Mouse (Mus musculus): ENCODE results near the gene Cda.
"Not testable (repeated sequence)": the region's sequence is repeated elsewhere in the genome, so short reads cannot be mapped to it uniquely, and the experiment has no call there.

Cda gene

DNA sequence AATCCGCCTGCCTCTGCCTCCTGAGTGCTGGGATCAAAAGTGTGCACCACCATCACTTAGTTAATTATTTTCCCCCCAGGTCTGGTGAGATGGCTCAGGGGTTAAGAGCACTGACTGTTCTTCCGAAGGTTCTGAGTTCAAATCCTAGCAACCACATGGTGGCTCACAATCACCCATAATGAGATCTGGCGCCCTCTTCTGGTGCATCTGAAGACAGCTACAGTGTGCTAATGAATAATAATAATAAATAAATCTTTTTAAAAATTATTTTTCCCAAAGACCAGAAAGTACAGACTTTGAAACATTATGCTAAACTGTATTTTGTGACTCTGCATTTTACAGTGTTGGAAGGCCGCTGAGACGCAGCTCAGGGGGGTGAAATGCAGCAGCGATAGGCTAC, 32.1 kb downstream of the Cda start:
- DNase-seq (ENCODE audit: low read depth, low spot score), result no peak

GRCm38 (mm10) chr4:138335036-138335435, 32.8 kb downstream of the Cda start:
- no peak for DNase-seq (ENCODE audit: low read depth, low spot score)

DNA sequence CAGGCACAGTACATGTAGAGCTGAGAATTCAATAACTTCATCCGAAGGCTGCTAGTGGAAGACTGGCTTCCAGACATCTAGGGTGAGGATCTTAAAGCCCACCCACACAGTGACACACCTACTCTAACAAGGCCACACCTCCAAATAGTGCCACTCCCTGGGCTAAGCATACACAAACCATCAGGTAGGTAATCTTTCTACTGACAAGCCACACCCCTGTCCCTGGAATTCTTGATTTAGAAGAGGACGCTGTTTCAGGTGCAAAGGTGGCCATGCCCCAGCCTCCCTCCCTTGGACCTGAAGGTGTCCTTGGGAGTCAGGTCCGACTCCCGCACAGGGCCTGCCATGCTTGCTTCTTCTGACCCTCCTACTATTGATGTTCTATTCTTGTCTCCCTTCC, 34.7 kb downstream of the Cda start:
- DNase-seq (ENCODE audit: low read depth, low spot score), result no peak

DNA sequence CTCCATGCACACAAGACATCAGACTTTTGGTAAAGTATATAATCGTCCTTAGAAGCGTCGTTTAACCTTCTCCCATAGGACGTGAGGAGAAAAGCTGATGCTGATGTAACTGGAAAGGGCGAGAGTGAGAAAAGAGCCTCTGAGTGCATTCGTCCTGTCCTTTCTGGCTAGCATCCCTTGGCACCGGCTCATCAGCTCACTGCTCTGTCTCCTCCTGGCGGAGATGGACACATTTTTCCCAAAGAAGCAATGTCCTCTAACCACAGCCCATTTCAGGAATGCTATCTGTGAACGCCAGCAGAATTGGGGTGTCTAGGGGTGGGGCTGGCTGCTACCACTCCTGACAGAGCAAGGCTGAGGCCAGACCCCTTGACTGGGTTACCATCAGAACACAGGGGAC, 36.1 kb downstream of the Cda start:
- DNase-seq (ENCODE audit: low read depth, low spot score), result no peak

- no peak for DNase-seq (ENCODE audit: low read depth, low spot score)
Observed at GRCm38 (mm10) chr4:138330264-138330671, 37.5 kb downstream of the Cda start.

DNA sequence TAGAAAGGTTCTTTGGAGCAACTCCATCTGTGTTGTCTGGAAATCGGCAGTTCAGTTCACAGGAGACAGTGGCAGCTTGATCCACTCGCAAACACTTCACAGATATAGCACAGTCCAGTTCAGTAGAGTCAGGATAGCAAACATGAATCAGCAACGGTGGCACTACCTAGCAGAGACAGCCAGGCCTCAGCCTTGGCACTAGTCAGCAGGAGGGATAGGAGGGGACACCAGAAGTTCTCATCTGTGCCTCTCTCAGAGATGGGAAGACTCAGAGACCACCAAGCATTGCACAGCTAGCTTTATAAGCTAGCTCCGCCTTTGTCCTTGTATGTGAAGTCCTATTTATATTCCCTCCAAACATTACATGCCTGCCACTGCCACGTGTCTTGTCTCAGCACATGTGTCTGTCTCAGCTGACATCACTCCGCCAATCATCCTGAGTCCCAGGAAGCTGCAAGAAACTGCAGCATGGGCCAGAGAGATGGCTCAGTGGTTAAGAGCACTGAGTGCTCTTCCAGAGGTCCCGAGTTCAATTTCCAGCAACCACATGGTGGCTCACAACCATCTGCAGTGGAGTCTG, 39.8 kb downstream of the Cda start:
- no peak for DNase-seq (ENCODE audit: low read depth, low spot score)

DNA sequence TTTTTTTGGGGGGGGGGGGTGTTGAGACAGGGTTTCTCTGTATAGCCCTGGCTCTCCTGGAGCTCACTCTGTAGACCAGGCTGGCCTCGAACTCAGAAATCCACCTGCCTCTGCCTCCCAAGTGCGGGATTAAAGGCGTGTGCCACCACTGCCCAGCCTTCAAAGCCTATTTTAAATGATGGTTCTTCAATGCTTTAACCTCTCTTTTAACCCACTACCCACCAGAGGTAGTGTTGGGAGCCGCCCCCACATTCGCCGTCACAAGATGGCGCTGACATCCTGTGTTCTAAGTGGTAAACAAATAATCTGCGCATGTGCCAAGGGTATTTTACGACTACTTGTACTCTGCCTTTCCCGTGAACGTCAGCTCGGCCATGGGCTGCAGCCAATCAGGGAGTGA, 40.6 kb downstream of the Cda start:
- not testable (repeated sequence) for DNase-seq (ENCODE audit: low read depth, low spot score)

- peak; percentile 68 for DNase-seq (ENCODE audit: low read depth, low spot score)
Observed at GRCm38 (mm10) chr4:138326077-138326695, 41.6 kb downstream of the Cda start, which contains the start of gene Pink1. Gene Pink1, minus strand, starts transcription at chr4:138326307.

- peak; percentile 79 for DNase-seq (ENCODE audit: low read depth, low spot score)
Observed at GRCm38 (mm10) chr4:138325466-138326076, 42.2 kb downstream of the Cda start.

GRCm38 (mm10) chr4:138324451-138324850, 43.3 kb downstream of the Cda start:
- DNase-seq (ENCODE audit: low read depth, low spot score), result no peak

- no peak for DNase-seq (ENCODE audit: low read depth, low spot score)
Observed at GRCm38 (mm10) chr4:138323753-138324152, 44.0 kb downstream of the Cda start.

- DNase-seq (ENCODE audit: low read depth, low spot score), result no peak
Observed at GRCm38 (mm10) chr4:138322692-138323091, 45.1 kb downstream of the Cda start.

GRCm38 (mm10) chr4:138321488-138321887, 46.3 kb downstream of the Cda start:
- no peak for DNase-seq (ENCODE audit: low read depth, low spot score)

DNA sequence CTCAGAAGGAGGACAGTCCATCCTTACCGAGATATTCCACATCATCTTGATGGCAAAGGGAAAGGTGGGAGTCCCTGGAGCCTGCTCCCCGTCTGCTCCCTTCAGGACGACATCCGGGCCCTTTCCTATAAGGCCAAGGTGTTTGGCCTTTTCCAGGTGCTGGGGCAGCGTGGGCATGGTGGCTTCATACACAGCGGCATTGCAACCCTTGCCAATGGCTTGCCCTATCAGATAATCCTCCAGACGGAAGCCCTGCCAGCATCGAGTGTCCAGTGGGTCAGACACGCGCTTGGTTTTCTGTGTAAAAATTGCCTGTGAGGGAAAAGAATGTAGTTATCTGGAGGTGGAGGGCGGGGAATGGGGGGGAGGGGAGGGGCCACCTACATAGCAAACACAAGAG, 47.1 kb downstream of the Cda start:
- DNase-seq (ENCODE audit: low read depth, low spot score), result no peak

- peak; percentile 59 for DNase-seq (ENCODE audit: low read depth, low spot score)
Observed at GRCm38 (mm10) chr4:138319508-138319907, 48.3 kb downstream of the Cda start.

DNA sequence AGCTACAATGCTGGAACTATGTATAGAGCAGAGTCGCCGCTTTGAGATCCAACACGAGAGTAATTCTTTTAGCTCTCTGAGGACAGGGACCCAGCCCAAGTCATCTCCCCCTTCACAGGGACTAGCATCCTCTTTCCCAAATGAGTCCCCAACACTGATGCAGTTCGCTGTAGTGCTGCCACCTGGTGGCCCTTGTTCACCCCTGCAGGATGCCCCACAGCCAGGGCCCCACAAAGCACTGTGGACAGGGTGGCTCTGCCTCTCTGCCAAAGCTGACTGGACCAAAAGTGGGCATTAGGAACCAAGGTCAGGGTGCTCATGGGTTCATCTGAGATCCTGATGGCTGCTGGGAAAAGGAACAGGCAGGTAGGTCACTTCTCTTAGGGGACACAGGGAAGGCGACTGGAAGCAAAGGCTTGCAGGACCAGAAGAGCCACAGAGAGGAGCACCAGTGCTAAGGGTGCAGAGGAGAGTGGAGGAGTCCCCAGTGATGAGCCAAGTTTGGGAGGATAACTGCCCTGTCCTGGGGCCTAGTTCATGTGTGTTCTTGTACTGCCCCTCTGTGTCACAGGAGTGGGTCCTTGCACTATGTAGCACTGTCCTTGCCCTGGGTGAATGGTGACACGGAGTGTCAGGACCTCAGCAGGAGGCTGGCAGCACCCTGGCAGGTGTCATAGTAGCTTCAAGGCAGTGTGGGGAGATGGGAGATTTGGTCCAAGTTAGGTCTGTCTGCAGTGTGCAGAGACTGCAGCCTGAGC, 49.1 kb downstream of the Cda start:
- DNase-seq (ENCODE audit: low read depth, low spot score), result no peak

- DNase-seq (ENCODE audit: low read depth, low spot score), result no peak
Observed at GRCm38 (mm10) chr4:138316369-138316768, 51.4 kb downstream of the Cda start.

GRCm38 (mm10) chr4:138315781-138316180, 52.0 kb downstream of the Cda start:
- DNase-seq (ENCODE audit: low read depth, low spot score), result no peak

DNA sequence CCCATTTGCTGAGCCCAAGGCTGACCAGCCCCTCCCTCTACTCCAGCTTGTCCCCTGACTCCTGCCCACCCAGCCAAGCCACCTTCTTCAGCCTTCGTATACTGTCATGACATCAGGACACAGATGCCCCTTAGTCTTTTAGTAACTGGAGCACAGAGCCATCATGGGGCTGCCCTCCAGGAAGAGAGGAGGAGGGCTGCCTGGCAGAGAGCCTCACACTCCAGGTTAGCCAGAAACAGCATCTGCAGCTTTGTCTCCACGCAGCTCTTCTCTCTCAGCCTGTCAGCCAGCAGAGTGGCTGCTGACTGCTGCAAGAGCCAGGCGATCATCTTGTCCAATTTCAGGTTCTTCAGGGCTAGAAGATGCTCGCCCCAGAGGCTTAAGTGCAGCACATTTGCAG, 54.0 kb downstream of the Cda start:
- DNase-seq (ENCODE audit: low read depth, low spot score), result no peak

DNA sequence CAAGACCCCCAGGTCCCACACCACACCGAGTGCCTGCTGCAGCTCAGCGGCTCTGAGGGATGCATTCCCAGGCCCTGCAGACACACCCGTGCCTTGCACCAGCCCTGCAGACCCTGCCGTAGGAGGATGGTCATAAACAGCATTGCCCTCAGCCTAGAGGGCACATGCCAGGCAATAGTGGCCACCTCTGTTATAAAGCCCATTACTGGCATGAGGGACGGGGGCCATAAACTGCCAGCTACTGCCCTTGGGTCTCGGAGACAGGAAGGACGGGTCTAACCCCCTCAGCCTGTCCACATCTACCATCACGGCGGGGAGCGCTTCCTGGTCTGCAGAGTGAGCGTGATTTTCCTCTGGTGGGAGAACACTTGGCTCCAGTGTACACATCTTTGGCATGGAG, 54.8 kb downstream of the Cda start:
- DNase-seq (ENCODE audit: low read depth, low spot score), result no peak

DNA sequence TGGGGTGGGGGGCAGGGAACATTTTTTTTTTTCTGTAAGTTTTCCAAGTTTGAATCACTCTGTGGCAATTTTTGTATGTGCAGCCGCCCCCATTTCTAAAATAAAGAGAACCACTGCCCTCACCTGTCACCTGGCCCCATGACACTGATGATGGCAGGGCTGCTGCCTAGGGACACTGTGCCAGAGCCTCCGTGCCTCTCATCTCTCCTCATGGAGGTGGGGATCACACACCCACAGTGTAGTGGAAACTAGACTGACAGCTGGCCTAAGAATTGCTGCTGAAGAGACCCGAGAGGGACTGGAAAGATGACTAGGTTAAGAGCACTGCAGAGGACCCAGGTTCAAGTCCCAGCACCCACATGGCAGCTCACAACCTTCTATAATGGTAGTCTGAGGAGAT, 55.7 kb downstream of the Cda start:
- DNase-seq (ENCODE audit: low read depth, low spot score), result no peak

DNA sequence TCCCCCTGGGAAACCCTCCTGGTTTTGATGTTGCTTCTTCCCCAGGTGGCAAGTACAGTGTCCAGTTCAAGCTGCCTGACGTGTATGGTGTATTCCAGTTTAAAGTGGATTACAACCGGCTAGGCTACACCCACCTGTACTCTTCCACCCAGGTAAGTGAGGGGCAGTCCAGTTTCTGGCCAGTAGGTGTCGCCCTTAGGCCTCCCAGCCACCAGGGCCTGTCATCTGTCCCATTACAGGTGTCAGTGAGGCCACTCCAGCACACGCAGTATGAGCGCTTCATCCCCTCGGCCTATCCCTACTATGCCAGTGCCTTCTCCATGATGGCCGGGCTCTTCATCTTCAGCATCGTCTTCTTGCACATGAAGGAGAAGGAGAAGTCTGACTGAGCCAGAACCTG, 56.2 kb downstream of the Cda start:
- no peak for DNase-seq (ENCODE audit: low read depth, low spot score)

Measured in WW6 (cell line).